Mouse (Mus musculus) layer of hippocampus, adult 2 months (tissue): Measurements from ENCODE around the gene Smtnl2. TPM values are rescaled to one million over a fixed set of nuclear protein-coding genes. Genes with fewer than 3 reads are reported as not detected.
"Not testable (repeated sequence)": the region's sequence is repeated elsewhere in the genome, so short reads cannot be mapped to it uniquely, and the experiment has no call there.

ENCODE experiments used
- DNase-seq, 2 experiments: peaks; one replicate each; pipeline ENCODE4 v3.0.0; 2022; ENCODE audit warnings: low spot score in 2 of 2
- H3K27ac ChIP-seq: fragments of 200-600 bp; 2 replicates; pipeline ENCODE4 v1.8.1; 2022
- H3K4me3 ChIP-seq: fragments of 200-600 bp; 2 replicates; pipeline ENCODE4 v1.8.1; 2022; ENCODE audit warnings: mild to moderate bottlenecking
- CTCF ChIP-seq: fragments of 200-600 bp; conservative IDR thresholded peaks from 2 replicates; pipeline ENCODE4 v1.8.1; 2022; ENCODE audit warnings: antibody characterized with exemption, mild to moderate bottlenecking, moderate library complexity
- long read RNA-seq, 2 experiments: library from polyadenylated mRNA; stranded (forward); transcript quantifications; one replicate each; pipeline ENCODE4 v2.0.0; 2021; ENCODE audit warnings: borderline mapping rate in 2 of 2
- total RNA-seq, 2 experiments: library from RNA; stranded (reverse); gene quantifications; 2 replicates each; pipeline ENCODE4 v1.2.3; 2021

Gene Smtnl2
- 1 to 10 TPM; 2.2 to 3.8 TPM for total RNA-seq
- long read RNA-seq, experiment 1, partial matches to known transcripts = 0 of 1 reads
- long read RNA-seq, experiment 1, other reads (novel, unspliced or antisense) = 0 of 1 reads
- long read RNA-seq, experiment 2 = 0 reads

DNA sequence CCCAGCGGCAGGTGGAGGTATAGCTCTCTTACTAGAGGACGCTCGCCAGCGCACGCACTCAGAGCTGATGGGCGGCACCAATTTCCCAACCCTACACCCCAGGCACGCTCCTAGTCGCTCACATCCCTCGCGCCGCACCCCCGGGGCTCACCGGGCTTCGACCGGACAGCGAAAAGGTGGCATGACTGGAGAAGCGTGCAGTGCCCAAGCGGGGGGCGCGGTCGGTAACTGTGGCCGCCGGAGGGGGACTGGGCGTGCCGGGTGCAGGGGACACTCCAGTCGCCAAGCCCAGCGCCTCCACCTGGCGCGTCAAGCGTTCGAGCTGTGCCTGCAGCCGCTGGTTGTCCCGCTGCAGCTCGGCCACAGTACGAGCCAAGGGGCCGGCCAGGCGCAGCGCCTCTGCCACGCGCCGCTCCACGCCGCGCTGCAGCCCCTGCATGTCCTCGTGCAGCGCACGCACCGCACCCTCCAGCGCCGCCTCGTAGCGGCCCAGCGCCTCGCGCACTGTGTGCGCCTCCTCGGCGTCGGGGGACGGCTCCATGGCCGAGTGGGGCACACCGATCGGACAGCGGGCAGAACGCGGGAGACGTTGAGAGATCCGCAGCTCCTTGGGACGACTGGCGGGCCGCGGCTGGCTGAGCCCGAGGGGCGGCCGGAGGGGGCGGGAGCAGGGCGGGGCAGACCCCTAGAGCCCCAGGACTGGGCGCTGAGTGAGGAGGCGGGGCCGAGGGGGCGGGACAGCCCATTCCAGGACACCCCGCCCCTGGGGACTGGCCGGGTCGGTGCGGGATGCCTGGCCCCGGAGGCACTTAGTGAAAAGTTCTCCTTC, at the start of gene Smtnl2:
Gene Smtnl2, minus strand, starts transcription at position 621 of the 829 bp plus-strand sequence.
- peak; percentile 63 for TF ChIP-seq CTCF
- H3K4me3 ChIP-seq = peak within 1 kb of the TSS; percentile 62
- no peak for DNase-seq
- H3K27ac ChIP-seq = no peak within 1 kb of the TSS

DNA sequence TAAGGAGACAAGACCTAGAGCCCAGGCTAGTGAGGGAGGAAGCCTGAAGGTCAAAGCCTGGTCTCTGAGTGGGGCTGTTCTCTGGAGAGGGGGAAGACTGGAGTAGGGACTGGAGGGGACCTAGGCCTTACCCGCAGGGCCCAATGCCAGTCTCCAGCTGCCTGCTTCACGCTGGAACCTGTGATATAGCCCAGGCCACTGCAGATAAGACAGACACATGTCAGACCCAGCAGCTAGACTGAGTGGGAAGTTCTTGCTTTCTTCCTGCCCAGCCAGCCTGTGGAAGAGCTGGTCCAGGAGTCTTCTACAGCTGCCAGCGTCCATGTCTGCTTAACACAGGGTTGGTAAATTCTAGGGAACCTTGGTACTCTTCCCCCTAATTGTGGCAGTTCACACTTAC, 47.0 kb upstream of the Smtnl2 start:
- no peak overlapping the region for H3K4me3 ChIP-seq
- TF ChIP-seq CTCF = no peak
- peak overlapping the region; percentile 88; the same call in 1 of the 2 replicates for H3K27ac ChIP-seq
- no peak for DNase-seq

DNA sequence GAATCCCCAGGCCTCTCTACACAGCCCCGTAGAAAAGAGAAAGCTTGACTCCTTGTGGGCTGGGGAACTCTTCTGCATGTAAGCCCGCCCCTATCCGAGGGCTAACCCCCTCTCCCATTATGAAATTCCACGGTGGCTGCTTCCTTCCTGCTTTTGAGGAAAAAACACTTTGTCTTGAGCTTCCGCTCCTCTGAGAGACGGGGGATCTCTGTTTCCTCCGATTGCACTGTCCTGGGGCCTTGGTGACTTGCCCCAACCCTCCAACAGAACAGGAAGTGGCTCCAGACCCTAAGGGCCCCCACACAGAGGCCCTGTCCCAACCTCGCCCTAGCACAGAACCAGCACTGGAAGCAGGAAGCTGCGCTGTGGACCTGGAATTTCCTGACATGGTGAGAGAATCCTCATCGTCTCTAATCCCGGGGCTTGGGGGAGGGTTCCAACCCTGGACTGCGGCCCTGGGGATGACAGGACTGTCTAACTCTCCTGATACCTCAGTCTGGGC, 46.5 kb upstream of the Smtnl2 start:
- H3K4me3 ChIP-seq = no peak overlapping the region
- no peak for DNase-seq
- peak overlapping the region; percentile 88; the same call in 1 of the 2 replicates for H3K27ac ChIP-seq
- TF ChIP-seq CTCF = no peak

DNA sequence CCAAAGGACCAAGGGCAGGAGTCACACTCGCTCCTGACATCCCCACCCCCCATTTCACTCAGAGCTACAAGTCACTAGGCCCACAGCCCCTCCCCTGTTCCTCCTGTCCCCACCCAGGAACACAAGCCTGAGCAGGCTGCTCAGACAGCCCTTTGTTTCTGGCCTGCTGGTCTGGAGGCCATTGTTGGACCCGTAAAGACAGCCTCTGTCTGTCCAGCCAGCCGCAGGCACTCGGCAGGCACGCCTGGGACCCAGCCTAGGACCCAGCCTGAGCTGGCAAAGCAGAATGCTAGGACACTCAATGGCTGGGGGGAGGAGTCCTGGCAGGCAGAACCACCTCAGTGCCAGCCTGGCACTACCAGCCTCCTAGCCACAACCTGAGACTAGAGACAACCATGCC, 44.2 kb upstream of the Smtnl2 start:
- no peak for TF ChIP-seq CTCF
- peak overlapping the region; percentile 88 for H3K27ac ChIP-seq
- DNase-seq = peak; percentile 45 to 70

DNA sequence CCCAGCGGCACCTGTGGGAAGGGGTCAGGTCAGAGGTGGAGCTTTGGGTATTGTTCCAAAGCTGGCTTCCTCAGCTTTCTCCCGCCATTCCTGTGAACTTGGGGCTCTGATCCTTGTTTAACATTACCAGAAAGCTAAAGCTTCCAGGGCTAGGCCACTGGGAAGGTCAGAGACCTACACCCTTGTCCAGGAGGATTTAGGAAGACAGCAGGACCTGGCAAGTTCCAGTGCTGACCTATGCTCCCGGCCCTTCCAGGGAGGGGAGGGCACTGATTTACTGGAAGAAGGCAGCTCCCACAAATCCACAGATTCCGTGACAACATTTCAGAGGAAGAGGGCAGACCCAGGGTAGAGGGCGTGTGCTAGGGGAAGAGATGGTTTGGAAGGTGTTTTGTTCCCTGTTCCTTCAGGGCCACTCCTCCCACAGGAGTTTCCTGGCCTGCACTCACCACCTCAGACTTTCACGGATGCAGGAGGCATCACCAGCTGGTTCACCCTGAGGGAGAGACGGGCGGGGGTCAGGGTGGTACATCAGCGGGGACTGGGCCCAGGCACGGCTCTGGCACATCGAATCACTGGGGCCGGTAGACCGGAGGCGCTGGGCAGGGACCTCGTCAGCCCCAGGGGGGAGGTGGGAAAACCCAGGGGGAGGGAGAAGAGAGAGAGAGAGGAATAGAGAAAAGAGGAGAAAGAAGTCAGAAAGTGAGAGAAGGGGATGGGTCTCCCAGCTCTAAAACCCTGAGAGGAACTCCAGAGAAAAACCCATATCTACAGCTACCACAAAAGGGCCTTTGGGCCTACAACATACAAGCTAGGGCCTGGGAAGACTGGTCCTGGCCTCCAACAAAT, 41.8 kb upstream of the Smtnl2 start:
- no peak for TF ChIP-seq CTCF
- H3K4me3 ChIP-seq = no peak overlapping the region
- H3K27ac ChIP-seq = peak overlapping the region; percentile 88; the same call in 1 of the 2 replicates
- DNase-seq = no peak

More for the DNA sequence above, 44.2 kb upstream of the Smtnl2 start:
- no peak overlapping the region for H3K4me3 ChIP-seq

DNA sequence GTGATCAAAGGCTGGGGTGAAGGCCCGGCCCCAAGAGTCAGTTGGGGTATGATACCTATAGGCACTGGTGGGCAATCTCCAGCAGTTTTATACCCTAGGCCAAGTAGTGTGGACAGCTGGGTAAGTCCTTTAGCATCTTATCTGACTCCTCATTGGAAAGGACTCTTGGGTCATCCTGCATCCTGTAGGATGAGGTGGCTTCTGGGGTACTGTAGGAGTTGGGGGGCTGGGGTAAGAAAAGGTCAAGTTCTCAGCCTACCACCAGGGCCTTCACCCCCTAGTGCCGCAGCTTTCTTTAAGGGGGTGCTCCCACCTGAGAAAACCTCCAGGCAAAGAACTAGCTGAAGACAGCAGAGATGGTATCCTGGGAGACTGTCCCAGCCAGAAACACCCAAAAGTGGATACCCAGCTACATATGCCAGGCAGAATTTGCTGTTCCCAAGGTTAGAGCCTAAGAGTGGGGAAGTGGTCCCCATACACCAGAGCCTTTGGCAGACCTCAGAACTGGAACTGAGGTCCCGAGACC, 40.7 kb upstream of the Smtnl2 start:
- Histone ChIP-seq H3K4me3 (no peak overlapping the region), H3K27ac (0 out of 2 replicates have a peak overlapping the region, but pooled peaks have one; percentile 88)
- TF ChIP-seq CTCF = no peak
- no peak for DNase-seq

DNA sequence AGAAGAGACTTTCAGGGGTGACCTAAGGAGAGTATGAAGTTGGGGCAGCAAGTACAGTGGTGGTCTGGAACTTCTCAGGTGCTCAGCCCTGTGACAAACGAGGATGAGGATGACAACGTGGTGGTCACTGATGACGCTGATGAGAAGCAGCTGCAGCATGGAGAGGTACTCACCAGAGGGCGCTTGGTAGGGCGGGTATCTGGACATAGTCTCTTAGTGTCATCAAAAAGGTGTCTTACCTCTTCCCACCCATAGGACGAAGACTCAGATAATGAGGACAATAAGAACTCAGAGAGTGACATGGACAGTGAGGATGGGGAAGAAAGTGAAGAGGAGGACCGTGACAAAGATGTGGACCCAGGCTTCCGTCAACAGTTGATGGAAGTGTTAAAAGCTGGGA, 36.0 kb upstream of the Smtnl2 start:
- Histone ChIP-seq H3K4me3 (no peak overlapping the region), H3K27ac (no peak overlapping the region)
- peak; percentile 56 for TF ChIP-seq CTCF
- no peak for DNase-seq

DNA sequence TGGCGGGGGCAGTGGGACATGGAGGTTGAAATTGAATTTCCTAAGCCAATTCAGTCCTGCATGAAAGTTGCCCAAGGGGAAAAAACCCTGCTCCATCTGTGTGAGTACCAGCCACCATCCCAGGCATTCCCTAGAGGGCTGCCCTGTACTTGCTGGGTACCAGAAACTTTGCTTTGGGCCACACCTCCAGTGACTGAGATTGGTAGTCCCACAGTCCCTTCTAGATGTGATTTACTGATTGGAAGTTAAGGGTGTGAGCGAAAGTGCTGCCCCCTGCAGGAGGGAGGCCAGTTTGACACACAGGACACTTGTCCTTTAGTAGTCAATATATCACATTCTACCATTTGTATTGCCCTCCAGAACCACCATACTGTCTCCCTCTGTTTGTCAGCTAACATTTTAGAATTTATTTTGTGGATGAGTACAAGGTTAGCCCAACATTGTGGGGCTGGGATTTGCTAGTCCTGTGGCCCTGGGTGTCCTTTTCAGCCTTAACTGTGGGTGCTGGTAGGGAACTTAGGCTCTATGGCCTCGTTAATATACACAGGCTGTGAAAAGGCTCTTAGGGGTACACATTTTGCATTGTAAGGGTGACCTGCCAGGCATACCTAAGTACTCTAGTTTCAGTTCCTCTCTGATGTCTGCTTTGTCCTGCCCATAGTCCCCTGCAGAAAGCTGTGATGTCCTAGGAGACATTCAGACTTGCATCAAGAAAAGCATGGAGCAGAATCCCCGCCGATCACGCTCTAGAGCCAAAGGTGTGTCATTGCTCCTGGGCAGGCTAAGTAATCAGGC, 35.0 kb upstream of the Smtnl2 start:
- DNase-seq = peak in 1 of 2 experiments; percentile 65
- Histone ChIP-seq H3K4me3 (no peak overlapping the region), H3K27ac (no peak overlapping the region)
- peak; percentile 88 for TF ChIP-seq CTCF

DNA sequence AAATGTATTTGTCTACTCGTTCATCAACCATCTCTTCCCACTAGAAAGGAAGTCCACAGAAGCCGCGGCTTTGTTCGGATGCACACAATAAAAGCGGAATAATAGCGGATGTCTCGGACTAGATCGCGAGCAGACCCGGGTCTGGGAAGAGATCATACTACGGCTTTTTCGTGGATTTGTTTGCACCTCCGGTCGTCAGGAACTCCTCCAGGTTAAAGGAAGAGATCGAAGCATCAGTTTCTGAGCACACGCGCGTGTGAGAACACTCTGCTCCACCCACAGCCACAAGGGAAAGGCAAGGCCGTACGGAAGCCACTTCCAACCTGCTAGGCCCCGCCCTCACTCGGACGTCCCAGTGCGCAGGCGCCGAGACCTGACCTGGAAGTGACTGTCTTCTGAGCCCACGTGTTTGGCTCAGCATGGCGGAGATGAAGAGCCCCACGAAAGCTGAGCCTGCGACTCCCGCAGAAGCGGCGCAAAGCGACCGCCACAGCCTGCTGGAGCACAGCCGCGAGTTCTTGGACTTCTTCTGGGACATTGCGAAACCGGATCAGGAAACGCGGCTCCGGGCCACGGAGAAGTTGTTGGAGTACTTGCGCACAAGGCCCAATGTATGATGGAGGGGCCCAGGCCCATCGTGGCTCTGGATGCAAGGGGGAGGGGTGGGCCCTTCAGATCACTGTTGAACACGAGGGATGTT, 29.6 kb upstream of the Smtnl2 start, which contains the start of gene Mybbp1a:
Gene Mybbp1a, plus strand, starts transcription at position 391 of the 700 bp plus-strand sequence.
- Histone ChIP-seq H3K27ac (peak within 1 kb of the TSS; percentile 95), H3K4me3 (peak within 1 kb of the TSS; percentile 85)
- no peak for TF ChIP-seq CTCF
- peak; percentile 98 to 99 for DNase-seq

DNA sequence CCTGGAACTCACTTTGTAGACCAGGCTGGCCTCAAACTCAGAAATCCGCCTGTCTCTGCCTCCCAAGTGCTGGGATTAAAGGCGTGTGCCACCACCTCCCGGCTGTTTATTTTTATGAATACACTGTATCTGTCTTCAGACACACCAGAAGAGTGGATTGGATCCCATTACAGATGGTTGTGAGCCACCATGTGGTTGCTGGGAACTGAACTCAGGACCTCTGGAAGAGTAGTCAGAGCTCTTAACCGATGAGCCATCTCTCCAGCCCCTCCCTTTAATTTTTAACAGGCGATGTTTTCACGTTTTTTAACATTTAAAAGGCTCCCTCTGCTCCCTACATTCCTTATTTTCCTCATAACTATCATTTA, 29.1 kb upstream of the Smtnl2 start:
- Histone ChIP-seq H3K4me3 (peak overlapping the region; percentile 85), H3K27ac (peak overlapping the region; percentile 95)
- not testable (repeated sequence) for DNase-seq

DNA sequence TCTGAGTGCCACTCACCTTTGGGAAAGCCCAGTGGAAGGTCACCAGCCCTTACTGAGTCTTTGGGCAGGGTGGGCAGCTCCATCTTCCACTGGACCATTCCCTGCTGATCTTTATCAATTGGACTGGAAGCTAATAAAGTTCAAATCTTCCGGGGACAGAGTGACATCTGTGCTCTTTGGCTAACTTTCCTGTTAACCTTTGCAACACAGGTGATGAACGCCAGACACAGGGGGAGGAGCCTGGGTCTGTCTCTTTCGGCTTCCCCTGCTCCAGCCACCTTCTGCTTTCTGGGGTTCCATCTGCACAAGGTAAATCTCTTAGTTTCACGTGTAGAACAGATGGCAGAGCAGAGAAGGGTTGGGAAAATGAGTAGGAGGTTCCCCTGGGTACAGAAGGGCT, 26.9 kb upstream of the Smtnl2 start:
- TF ChIP-seq CTCF = no peak
- no peak for DNase-seq
- Histone ChIP-seq H3K27ac (no peak overlapping the region), H3K4me3 (no peak overlapping the region)
